Mouse (Mus musculus) lung, postnatal 0 days (tissue): ENCODE measurements around the gene Gfer. TPM values are rescaled to one million over a fixed set of nuclear protein-coding genes. Genes with fewer than 3 reads are reported as not detected.
"Not testable (repeated sequence)": the region's sequence is repeated elsewhere in the genome, so short reads cannot be mapped to it uniquely, and the experiment has no call there.

Experiments used
- ATAC-seq: fragments of 200-750 bp; cut with Nextera tagmentation; 2 replicates; pipeline ENCODE4 v1.8.0; 2017; ENCODE audit warnings: moderate library complexity
- DNase-seq: peaks from one replicate; pipeline ENCODE4 v3.0.0-alpha.2; 2016; ENCODE audit warnings: low spot score
- H3K27ac ChIP-seq: fragments of 300-500 bp; sonication (generic); 2 replicates; pipeline ENCODE4 v1.5.1; 2014; ENCODE audit warnings: antibody characterized with exemption, mild to moderate bottlenecking, low read length, mixed read lengths
- H3K27me3 ChIP-seq: fragments of 300-500 bp; sonication (generic); replicated peaks from 2 replicates; pipeline ENCODE4 v1.6.1; 2014; ENCODE audit warnings: low read length, mixed read lengths; ENCODE audit not compliant: insufficient read depth
- H3K36me3 ChIP-seq: fragments of 300-500 bp; sonication (generic); 2 replicates; pipeline ENCODE4 v1.6.1; 2014; ENCODE audit warnings: low read length, mixed read lengths; ENCODE audit not compliant: insufficient read depth
- H3K4me1 ChIP-seq: fragments of 300-500 bp; sonication (generic); 2 replicates; pipeline ENCODE4 v1.6.1; 2014; ENCODE audit warnings: antibody characterized with exemption, low read depth, low read length, mixed read lengths; ENCODE audit not compliant: insufficient read depth
- H3K4me2 ChIP-seq: fragments of 300-500 bp; sonication (generic); replicated peaks from 2 replicates; pipeline ENCODE4 v1.6.1; 2014; ENCODE audit warnings: low read depth, mild to moderate bottlenecking, low read length, moderate library complexity, mixed read lengths
- H3K4me3 ChIP-seq: fragments of 300-500 bp; sonication (generic); 2 replicates; pipeline ENCODE4 v1.5.1; 2014; ENCODE audit warnings: low read depth, low read length
- H3K9ac ChIP-seq: fragments of 300-500 bp; sonication (generic); replicated peaks from 2 replicates; pipeline ENCODE4 v1.6.1; 2014; ENCODE audit warnings: low read depth, mild to moderate bottlenecking
- H3K9me3 ChIP-seq: fragments of 300-500 bp; sonication (generic); 2 replicates; pipeline ENCODE4 v1.6.1; 2016; ENCODE audit warnings: low read length, mixed read lengths
- CTCF ChIP-seq: IDR thresholded peaks from 2 replicates; pipeline ENCODE4 v1.5.1; 2016; ENCODE audit warnings: antibody characterized with exemption, mild to moderate bottlenecking
- EP300 ChIP-seq: IDR thresholded peaks from 2 replicates; pipeline ENCODE4 v1.6.1; 2016; ENCODE audit warnings: antibody characterized with exemption, mild to moderate bottlenecking, control low read depth
- WGBS: fragments of 180-500 bp; shearing (Covaris S2); extraction: QIAGEN DNeasy Blood & Tissue Kit; methylation state at CpG from one replicate; pipeline ENCODE4 v1.1.7; 2014; 5-methylcytosine and 5-hydroxymethylcytosine counted together
- polyA plus RNA-seq: library from polyadenylated mRNA; unstranded; fragments of >200 nt; fragmentation: Nextera tagmentation; extraction: Ambion mirVana; gene quantifications from 2 replicates; pipeline ENCODE4 v1.2.1, GENCODE M21; 2015

Gene Gfer
- polyA plus RNA-seq, 1 experiment from 2014 or later: 26.1 TPM

DNA sequence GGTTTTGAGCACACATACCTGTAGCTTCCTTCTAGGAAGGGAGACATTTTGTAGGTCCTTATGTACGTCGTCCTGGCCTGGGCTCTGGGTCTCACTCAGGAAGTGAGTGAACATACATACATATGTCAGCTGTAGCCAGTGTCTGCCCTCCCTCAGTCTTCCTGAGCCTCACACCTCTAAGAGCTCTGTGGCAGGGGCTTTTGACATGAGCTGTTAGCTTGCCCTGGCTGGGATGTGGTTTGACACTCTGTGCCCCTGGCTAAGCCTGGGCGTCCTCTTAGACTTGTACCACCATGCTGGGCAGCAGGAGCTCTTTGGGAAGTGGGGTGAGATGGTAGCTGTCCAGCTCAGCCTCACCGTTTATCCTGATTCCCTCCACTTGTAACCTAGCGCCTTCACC lies 24.6 kb downstream of the Gfer start:
- no peak for ATAC-seq
- H3K27me3 ChIP-seq: no peaks in the 10 kb centered on the region
- peaks cover 17% of the 10 kb centered on the region; the same call in 1 of the 2 replicates for H3K4me1 ChIP-seq
- no peaks in the 10 kb centered on the region for H3K36me3 ChIP-seq
- H3K27ac ChIP-seq: no peak overlapping the region
- TF ChIP-seq EP300 (no peak), CTCF (no peak)
- 54% methylated on average over 5 of the region's 5 CpGs for WGBS
- no peaks in the 10 kb centered on the region for H3K9me3 ChIP-seq
- peak overlapping the region; percentile 80; the same call in 1 of the 2 replicates for H3K4me2 ChIP-seq
- no peak overlapping the region for H3K9ac ChIP-seq
- no peak for DNase-seq
- H3K4me3 ChIP-seq: no peak overlapping the region

GRCm38 (mm10) chr17:24670246-24670844 lies 25.6 kb downstream of the Gfer start:
- Histone ChIP-seq H3K4me2 (peak overlapping the region; percentile 80), H3K4me1 (peaks cover 17% of the 10 kb centered on the region; the same call in 1 of the 2 replicates), H3K9ac (peak overlapping the region; percentile 87), H3K27me3 (no peaks in the 10 kb centered on the region), H3K9me3 (no peaks in the 10 kb centered on the region), H3K4me3 (peak overlapping the region; percentile 78), H3K36me3 (no peaks in the 10 kb centered on the region), H3K27ac (peak overlapping the region; percentile 73)
- no peak for DNase-seq
- TF ChIP-seq EP300: no peak
- no peak for TF ChIP-seq CTCF
- no peak for ATAC-seq
- 1% methylated on average over 8 of the region's 8 CpGs for WGBS

DNA sequence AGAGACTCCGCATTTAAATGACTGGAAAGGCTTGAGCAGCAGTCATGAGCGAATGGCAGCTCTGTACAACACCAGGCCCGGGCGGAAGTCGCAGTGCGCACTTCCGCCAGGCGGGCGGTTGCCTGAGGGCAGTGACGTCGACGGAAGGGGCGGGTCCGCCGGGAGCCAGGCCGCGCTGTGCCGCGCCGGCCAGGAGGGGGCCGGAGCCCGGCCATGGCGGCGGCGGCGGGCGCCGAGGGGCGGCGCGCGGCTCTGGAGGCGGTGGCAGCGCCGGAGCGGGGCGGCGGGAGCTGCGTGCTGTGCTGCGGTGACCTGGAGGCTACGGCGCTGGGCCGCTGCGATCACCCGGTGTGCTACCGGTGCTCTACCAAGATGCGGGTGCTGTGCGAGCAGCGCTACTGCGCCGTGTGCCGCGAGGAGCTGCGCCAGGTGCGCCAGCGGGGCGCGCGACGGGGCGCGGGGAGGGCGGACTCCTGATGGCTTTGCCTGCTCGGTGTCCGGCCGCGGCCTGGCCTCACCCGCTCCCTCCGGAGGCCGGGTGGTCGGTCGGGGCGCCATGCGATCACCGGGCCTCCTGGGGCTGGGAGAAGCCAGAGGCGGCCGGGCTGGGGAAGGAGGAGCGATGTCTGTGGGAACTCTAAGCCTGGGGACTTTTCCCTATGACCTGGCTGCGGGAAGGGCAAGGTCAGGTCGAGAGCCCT lies 26.3 kb downstream of the Gfer start, which contains the start of gene Zfp598:
Gene Zfp598, plus strand, starts transcription at position 143 of the 701 bp plus-strand sequence.
- no peaks in the 10 kb centered on the region for H3K27me3 ChIP-seq
- H3K27ac ChIP-seq: peak within 1 kb of the TSS; percentile 73
- H3K4me1 ChIP-seq: peaks cover 17% of the 10 kb centered on the region; the same call in 1 of the 2 replicates
- ATAC-seq: peak; percentile 98
- no peaks in the 10 kb centered on the region for H3K36me3 ChIP-seq
- peak; percentile 97 for DNase-seq
- H3K9me3 ChIP-seq: no peaks in the 10 kb centered on the region
- H3K4me2 ChIP-seq: peak within 1 kb of the TSS; percentile 80
- H3K9ac ChIP-seq: peak within 1 kb of the TSS; percentile 87
- H3K4me3 ChIP-seq: peak within 1 kb of the TSS; percentile 78
- 3% methylated on average over 71 of the region's 80 CpGs for WGBS
- TF ChIP-seq EP300 (no peak), CTCF (peak; percentile 40)

GRCm38 (mm10) chr17:24669214-24669544 lies 26.8 kb downstream of the Gfer start:
- not testable (repeated sequence) for DNase-seq, H3K9me3 ChIP-seq, H3K27me3 ChIP-seq, ATAC-seq, H3K36me3 ChIP-seq
- Histone ChIP-seq H3K4me1 (peaks cover 17% of the 10 kb centered on the region; the same call in 1 of the 2 replicates), H3K9ac (0 out of 2 replicates have a peak overlapping the region, but pooled peaks have one; percentile 8), H3K4me2 (peak overlapping the region; percentile 80), H3K4me3 (peak overlapping the region; percentile 78), H3K27ac (peak overlapping the region; percentile 64)
- 7% methylated on average over 15 of the region's 15 CpGs for WGBS

- 23% methylated on average over 6 of the region's 6 CpGs for WGBS
- H3K36me3 ChIP-seq: no peaks in the 10 kb centered on the region
- ATAC-seq (peak; percentile 39), DNase-seq (peak; percentile 93)
- H3K9me3 ChIP-seq: no peaks in the 10 kb centered on the region
- H3K4me3 ChIP-seq: no peak overlapping the region
- H3K27me3 ChIP-seq: no peaks in the 10 kb centered on the region
- H3K9ac ChIP-seq: no peak overlapping the region
- H3K27ac ChIP-seq: no peak overlapping the region
- TF ChIP-seq CTCF: peak; percentile 88
- no peak for TF ChIP-seq EP300
- no peak overlapping the region for H3K4me2 ChIP-seq
- peaks cover 17% of the 10 kb centered on the region; the same call in 1 of the 2 replicates for H3K4me1 ChIP-seq
Measured at GRCm38 (mm10) chr17:24667416-24667815, 28.5 kb downstream of the Gfer start.

GRCm38 (mm10) chr17:24667011-24667410 lies 28.9 kb downstream of the Gfer start:
- H3K9me3 ChIP-seq, H3K9ac ChIP-seq, H3K27ac ChIP-seq, DNase-seq, H3K4me3 ChIP-seq, H3K27me3 ChIP-seq, H3K36me3 ChIP-seq, ATAC-seq, H3K4me2 ChIP-seq: not testable (repeated sequence)
- 66% methylated on average over 7 of the region's 7 CpGs for WGBS
- peaks cover 17% of the 10 kb centered on the region; the same call in 1 of the 2 replicates for H3K4me1 ChIP-seq
